ENCODE assay signal across 17 mouse cellular contexts in genomic region chr1:167212710-167213109, GRCm38 (mm10).
A peak's percentile ranks its signal among the peaks of the same experiment; 100 is the strongest.
DNase-seq lines count a peak whose midpoint lies in the region; ATAC-seq lines count a peak whose summit lies in the region.
"Had no signal": no experiment of that assay in that cellular context is flagged by ENCODE, and none has a peak within 500 bp of the region (broad histone marks: within the 10 kb centered on the region; RNA-seq: fewer than 3 reads in every experiment).

No protein-coding gene starts in this region.

- H3K4me2 ChIP-seq in hindbrain, embryonic 11.5 days (replicated peaks; ENCODE audit: low read depth, low read length), result no peak overlapping the region
- no peak overlapping the region for H3K4me2 ChIP-seq in hindbrain, embryonic 13.5 days
- H3K4me2 ChIP-seq in neural tube, embryonic 11.5 days (ENCODE audit: low read depth), result no peak overlapping the region
- H3K4me2 ChIP-seq: heart, embryonic 13.5 days; limb, embryonic 15.5 days; lung, embryonic 14.5 days had no signal

- no peaks in the 10 kb centered on the region for H3K4me1 ChIP-seq in hindbrain, embryonic 11.5 days (replicated peaks; ENCODE audit: control insufficient read depth, insufficient read depth, low read length)
- H3K4me1 ChIP-seq in hindbrain, embryonic 13.5 days (replicated peaks), result peaks cover 9% of the 10 kb centered on the region; the same call in 1 of the 2 replicates
- no peaks in the 10 kb centered on the region for H3K4me1 ChIP-seq in neural tube, embryonic 11.5 days (ENCODE audit: control insufficient read depth, insufficient read depth, low read length)
- H3K4me1 ChIP-seq: heart, embryonic 13.5 days; limb, embryonic 15.5 days had no signal

- H3K36me3 ChIP-seq in hindbrain, embryonic 11.5 days (ENCODE audit: control insufficient read depth, insufficient read depth, low read length), result no peaks in the 10 kb centered on the region
- no peaks in the 10 kb centered on the region for H3K36me3 ChIP-seq in hindbrain, embryonic 13.5 days
- no peaks in the 10 kb centered on the region for H3K36me3 ChIP-seq in neural tube, embryonic 11.5 days (ENCODE audit: control insufficient read depth, insufficient read depth, low read length)
- H3K36me3 ChIP-seq: G1E; heart, embryonic 13.5 days; limb, embryonic 15.5 days had no signal

- no peaks in the 10 kb centered on the region for H3K27me3 ChIP-seq in hindbrain, embryonic 11.5 days (ENCODE audit: control insufficient read depth, insufficient read depth, low read length)
- H3K27me3 ChIP-seq in hindbrain, embryonic 13.5 days, result no peaks in the 10 kb centered on the region
- H3K27me3 ChIP-seq in neural tube, embryonic 11.5 days (ENCODE audit: control insufficient read depth, insufficient read depth, low read length), result no peaks in the 10 kb centered on the region
- H3K27me3 ChIP-seq: limb, embryonic 15.5 days had no signal

- H3K27ac ChIP-seq in hindbrain, embryonic 11.5 days (ENCODE audit: low read depth, low read length), result no peak overlapping the region
- no peak overlapping the region for H3K27ac ChIP-seq in hindbrain, embryonic 13.5 days
- no peak overlapping the region for H3K27ac ChIP-seq in neural tube, embryonic 11.5 days (ENCODE audit: low read depth, low read length)
- H3K27ac ChIP-seq: heart, embryonic 13.5 days; kidney, postnatal 0 days; limb, embryonic 15.5 days; liver, embryonic 14.5 days; stomach, postnatal 0 days had no signal

- no peak overlapping the region for H3K4me3 ChIP-seq in hindbrain, embryonic 11.5 days (ENCODE audit: low read depth, low read length)
- no peak overlapping the region for H3K4me3 ChIP-seq in hindbrain, embryonic 13.5 days
- H3K4me3 ChIP-seq in neural tube, embryonic 11.5 days (ENCODE audit: low read depth, low read length), result no peak overlapping the region
- H3K4me3 ChIP-seq: heart, embryonic 13.5 days; limb, embryonic 15.5 days; megakaryocyte, embryonic 14.5 days had no signal

- peak; percentile 8; the same call in 1 of the 2 replicates for ATAC-seq in hindbrain, embryonic 11.5 days (ENCODE audit: low FRiP score)
- ATAC-seq in hindbrain, embryonic 13.5 days (ENCODE audit: low FRiP score), result no peak
- ATAC-seq in neural tube, embryonic 11.5 days (ENCODE audit: insufficient read depth, low FRiP score, low TSS enrichment), result 0 out of 2 replicates have a peak, but pooled peaks have one; percentile 38
- 0 out of 2 replicates have a peak, but pooled peaks have one; percentile 5 for ATAC-seq in megakaryocyte progenitor cell, adult 5-6 weeks (replicated peaks; ENCODE audit: poor library complexity)

- WGBS in hindbrain, embryonic 11.5 days, result 100% methylated on average over 1 of the region's 1 CpGs
- WGBS in hindbrain, embryonic 13.5 days, result 100% methylated on average over 1 of the region's 1 CpGs
- WGBS in neural tube, embryonic 11.5 days, result 100% methylated on average over 1 of the region's 1 CpGs

- no peak overlapping the region for H3K9ac ChIP-seq in hindbrain, embryonic 11.5 days (ENCODE audit: low read depth, low read length)
- no peak overlapping the region for H3K9ac ChIP-seq in hindbrain, embryonic 13.5 days
- no peak overlapping the region for H3K9ac ChIP-seq in neural tube, embryonic 11.5 days (ENCODE audit: low read length)
- H3K9ac ChIP-seq: heart, embryonic 13.5 days; limb, embryonic 15.5 days; liver, embryonic 14.5 days; lung, embryonic 14.5 days had no signal

- no peaks in the 10 kb centered on the region for H3K9me3 ChIP-seq in hindbrain, embryonic 11.5 days (ENCODE audit: control insufficient read depth, low read length)
- no peaks in the 10 kb centered on the region for H3K9me3 ChIP-seq in hindbrain, embryonic 13.5 days
- no peaks in the 10 kb centered on the region for H3K9me3 ChIP-seq in neural tube, embryonic 11.5 days (ENCODE audit: control insufficient read depth, low read length)
- H3K9me3 ChIP-seq: G1E; heart, embryonic 13.5 days; limb, embryonic 15.5 days; megakaryocyte, embryonic 14.5 days had no signal

- no peak for DNase-seq in hindbrain, embryonic 11.5 days (ENCODE audit: low spot score)
- DNase-seq in neural tube, embryonic 11.5 days (ENCODE audit: low spot score), result no peak
- no peak for DNase-seq in neural tube, embryonic 10.5 days (ENCODE audit: extremely low spot score, low spot score)
- DNase-seq in frontal cortex, adult 2 months (ENCODE audit: extremely low spot score in 1 of 2, low spot score in 1 of 2), result no peak
- DNase-seq in adipocyte (ENCODE audit: low spot score), result no peak
- DNase-seq: adrenal gland, adult 8-10 months; gastrocnemius, postnatal 14 days had no signal
